Mouse (Mus musculus): Measurements from ENCODE around the gene Depdc5. TPM values are rescaled to one million over a fixed set of nuclear protein-coding genes. Genes with fewer than 3 reads are reported as not detected.

The Depdc5 gene
- polyA plus RNA-seq, 1 experiment from 2014 or later: 28.3 TPM

DNA sequence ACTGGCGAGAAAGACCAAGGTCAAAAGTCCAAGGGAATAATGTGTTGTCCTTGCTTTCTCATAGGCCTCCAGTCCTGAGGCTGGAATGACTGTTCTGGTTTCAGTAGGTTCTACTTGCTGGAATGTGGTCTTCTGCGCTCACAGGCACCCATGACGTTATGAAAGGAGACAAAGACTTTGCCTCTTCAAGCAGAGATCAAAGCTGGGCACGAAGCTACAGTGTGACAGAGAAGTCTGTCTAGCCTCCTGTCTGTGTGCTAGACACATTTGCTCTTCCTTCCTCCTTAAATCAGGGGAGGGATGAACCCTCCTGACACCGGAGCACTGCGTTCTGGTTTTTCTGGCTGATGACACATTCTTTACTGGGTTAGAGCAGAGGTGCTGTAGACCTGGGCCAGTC is 140.0 kb downstream of the Depdc5 start:
- Histone ChIP-seq H3K27me3 (no peaks in the 10 kb centered on the region), H3K4me3 (no peak overlapping the region), H3K4me1 (no peaks in the 10 kb centered on the region), H3K9ac (no peak overlapping the region), H3K4me2 (no peak overlapping the region), H3K9me3 (no peaks in the 10 kb centered on the region), H3K27ac (no peak overlapping the region), H3K36me3 (no peaks in the 10 kb centered on the region)
- no peak for ATAC-seq (ENCODE audit: insufficient number of reproducible peaks, insufficient read depth, low FRiP score, low TSS enrichment, low read depth)
- WGBS: 74% methylated on average over 6 of the region's 6 CpGs

DNA sequence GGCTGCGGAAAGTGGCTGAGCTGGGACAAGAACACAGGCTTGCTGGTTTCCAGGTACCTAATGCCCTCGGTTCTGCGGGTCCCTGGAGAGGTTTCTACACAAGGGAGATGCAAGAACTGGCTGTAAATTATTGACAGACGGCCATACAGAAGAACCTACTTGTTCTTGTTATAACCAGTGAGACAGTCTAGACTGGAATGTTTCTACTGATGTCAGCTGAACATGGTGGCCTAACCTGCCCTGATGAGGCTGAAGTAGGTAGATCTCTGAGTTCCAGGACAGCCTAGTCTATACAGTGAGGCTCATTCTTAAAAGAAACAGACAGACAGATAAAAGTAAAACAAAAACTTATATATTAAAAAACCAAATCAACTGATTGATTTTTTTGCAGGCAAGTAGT is 140.6 kb downstream of the Depdc5 start:
- WGBS: 69% methylated on average over 4 of the region's 4 CpGs
- Histone ChIP-seq H3K27me3 (no peaks in the 10 kb centered on the region), H3K9me3 (no peaks in the 10 kb centered on the region), H3K36me3 (no peaks in the 10 kb centered on the region), H3K4me2 (no peak overlapping the region), H3K4me1 (no peaks in the 10 kb centered on the region), H3K9ac (no peak overlapping the region), H3K27ac (no peak overlapping the region), H3K4me3 (no peak overlapping the region)
- no peak for ATAC-seq (ENCODE audit: insufficient number of reproducible peaks, insufficient read depth, low FRiP score, low TSS enrichment, low read depth)

DNA sequence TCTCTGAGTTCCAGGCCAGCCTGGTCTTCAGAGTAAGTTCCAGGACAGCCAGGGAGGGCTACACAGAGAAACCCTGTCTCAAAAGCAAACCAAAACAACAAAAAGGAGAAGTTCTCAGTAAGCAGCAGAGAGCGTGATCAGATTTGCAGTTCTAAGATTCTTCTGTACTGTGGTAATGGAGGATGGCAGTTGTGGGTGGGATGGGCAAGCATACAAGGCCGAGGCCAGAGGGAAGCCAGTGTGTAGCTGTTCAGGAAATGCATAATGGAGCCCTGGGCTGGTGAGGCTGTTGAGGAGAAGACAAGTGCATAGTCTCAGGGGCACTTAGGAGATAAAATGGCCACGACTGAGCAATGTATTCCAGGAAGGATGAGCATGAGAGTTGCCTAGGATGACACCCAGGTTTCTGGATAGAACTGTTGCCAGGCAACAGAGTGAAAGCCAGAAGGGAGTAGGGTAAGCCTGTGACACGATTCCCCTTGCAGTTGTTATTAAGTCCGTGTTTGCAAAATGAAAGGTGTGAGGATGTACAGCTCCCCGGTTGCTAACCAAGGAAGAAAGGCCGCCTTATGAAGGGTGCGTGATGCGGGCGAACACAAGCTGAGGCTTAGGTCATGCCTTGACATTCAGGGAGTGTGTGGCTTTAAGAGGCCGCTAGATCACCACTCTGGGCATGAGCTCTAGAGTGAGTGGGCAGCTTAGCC is 142.1 kb downstream of the Depdc5 start:
- Histone ChIP-seq H3K9me3 (no peaks in the 10 kb centered on the region), H3K27me3 (no peaks in the 10 kb centered on the region), H3K4me1 (no peaks in the 10 kb centered on the region; the same call in 1 of the 2 replicates), H3K4me2 (no peak overlapping the region), H3K36me3 (no peaks in the 10 kb centered on the region), H3K4me3 (no peak overlapping the region), H3K9ac (no peak overlapping the region), H3K27ac (no peak overlapping the region)
- 78% methylated on average over 11 of the region's 11 CpGs for WGBS
- no peak for ATAC-seq (ENCODE audit: insufficient number of reproducible peaks, insufficient read depth, low FRiP score, low TSS enrichment, low read depth)

DNA sequence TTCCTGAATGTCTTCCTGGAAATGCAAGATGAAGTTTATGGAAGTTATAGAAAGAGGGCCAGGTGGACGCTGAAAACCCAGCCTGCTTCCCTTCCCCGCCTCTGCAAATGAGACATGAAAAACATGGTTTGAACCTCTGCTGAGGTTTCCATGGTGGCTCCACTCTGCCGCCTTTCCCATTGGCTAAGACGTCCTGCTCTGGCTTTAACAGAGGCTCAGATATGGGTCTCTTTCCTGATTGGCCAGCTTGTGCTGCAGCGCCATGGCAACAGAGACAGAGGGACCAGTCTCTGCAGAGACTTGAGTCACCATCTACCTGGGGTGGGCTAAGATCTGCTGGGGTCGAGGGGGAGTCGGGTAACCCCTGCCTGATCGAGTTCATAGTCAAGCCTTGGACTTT is 143.2 kb downstream of the Depdc5 start:
- no peak for ATAC-seq (ENCODE audit: insufficient number of reproducible peaks, insufficient read depth, low FRiP score, low TSS enrichment, low read depth)
- 21% methylated on average over 8 of the region's 8 CpGs for WGBS
- H3K9ac ChIP-seq: no peak overlapping the region

DNA sequence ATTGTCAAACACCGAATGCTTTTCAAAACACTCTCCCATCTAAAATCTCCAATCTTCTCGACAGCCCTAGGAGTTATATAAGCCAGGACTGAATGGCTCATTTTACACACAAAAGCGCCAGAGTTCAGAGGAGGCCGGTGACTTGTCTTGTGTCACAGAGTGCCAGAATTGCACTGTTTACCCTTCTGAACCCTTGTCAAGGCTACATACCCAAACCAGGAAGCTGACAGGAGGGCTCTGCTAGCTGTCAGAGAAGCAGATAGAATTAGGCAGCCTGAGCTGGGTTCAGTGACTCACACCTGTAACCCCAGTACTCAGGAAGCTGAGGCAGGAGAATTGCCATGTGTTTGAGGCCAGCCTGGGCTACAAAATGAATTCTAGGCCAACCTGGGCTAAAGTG is 143.9 kb downstream of the Depdc5 start:
- H3K36me3 ChIP-seq: no peaks in the 10 kb centered on the region
- no peaks in the 10 kb centered on the region for H3K27me3 ChIP-seq
- no peaks in the 10 kb centered on the region for H3K9me3 ChIP-seq
- no peak for ATAC-seq (ENCODE audit: insufficient number of reproducible peaks, insufficient read depth, low FRiP score, low TSS enrichment, low read depth)
- H3K27ac ChIP-seq: no peak overlapping the region
- H3K4me1 ChIP-seq: peaks cover 9% of the 10 kb centered on the region
- no peak overlapping the region for H3K9ac ChIP-seq
- no peak overlapping the region for H3K4me2 ChIP-seq
- no peak overlapping the region for H3K4me3 ChIP-seq
- 76% methylated on average over 4 of the region's 4 CpGs for WGBS

More for the DNA sequence above, 143.2 kb downstream of the Depdc5 start:
- no peak overlapping the region for H3K27ac ChIP-seq
- no peak overlapping the region for H3K4me2 ChIP-seq
- no peaks in the 10 kb centered on the region for H3K27me3 ChIP-seq
- H3K36me3 ChIP-seq: no peaks in the 10 kb centered on the region
- peaks cover 9% of the 10 kb centered on the region for H3K4me1 ChIP-seq
- no peaks in the 10 kb centered on the region for H3K9me3 ChIP-seq
- H3K4me3 ChIP-seq: no peak overlapping the region

DNA sequence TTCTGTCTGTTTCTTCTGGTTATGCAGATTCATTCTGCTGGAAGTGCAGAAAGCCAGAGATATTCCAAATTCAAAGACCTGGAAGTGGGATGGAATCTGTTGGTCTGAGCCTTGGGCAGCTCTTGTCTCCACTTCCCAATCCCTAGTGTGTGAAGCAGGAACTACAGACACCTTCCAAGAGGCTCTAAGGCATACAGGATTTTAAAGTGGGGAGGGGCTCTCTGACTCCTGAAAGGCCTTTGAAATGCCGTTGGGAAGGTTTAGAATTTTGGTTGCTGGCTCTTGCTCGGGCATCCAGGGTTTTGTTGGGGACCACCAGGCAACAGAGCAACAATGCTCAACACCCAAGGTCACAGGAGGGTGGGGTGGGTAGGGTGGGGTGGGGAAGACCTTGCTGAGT is 145.8 kb downstream of the Depdc5 start:
- Histone ChIP-seq H3K27me3 (no peaks in the 10 kb centered on the region), H3K36me3 (no peaks in the 10 kb centered on the region), H3K4me3 (no peak overlapping the region), H3K9ac (no peak overlapping the region), H3K27ac (no peak overlapping the region), H3K9me3 (no peaks in the 10 kb centered on the region), H3K4me2 (no peak overlapping the region), H3K4me1 (peaks cover 9% of the 10 kb centered on the region)
- no peak for ATAC-seq (ENCODE audit: insufficient number of reproducible peaks, insufficient read depth, low FRiP score, low TSS enrichment, low read depth)
- WGBS: 53% methylated on average over 2 of the region's 2 CpGs

DNA sequence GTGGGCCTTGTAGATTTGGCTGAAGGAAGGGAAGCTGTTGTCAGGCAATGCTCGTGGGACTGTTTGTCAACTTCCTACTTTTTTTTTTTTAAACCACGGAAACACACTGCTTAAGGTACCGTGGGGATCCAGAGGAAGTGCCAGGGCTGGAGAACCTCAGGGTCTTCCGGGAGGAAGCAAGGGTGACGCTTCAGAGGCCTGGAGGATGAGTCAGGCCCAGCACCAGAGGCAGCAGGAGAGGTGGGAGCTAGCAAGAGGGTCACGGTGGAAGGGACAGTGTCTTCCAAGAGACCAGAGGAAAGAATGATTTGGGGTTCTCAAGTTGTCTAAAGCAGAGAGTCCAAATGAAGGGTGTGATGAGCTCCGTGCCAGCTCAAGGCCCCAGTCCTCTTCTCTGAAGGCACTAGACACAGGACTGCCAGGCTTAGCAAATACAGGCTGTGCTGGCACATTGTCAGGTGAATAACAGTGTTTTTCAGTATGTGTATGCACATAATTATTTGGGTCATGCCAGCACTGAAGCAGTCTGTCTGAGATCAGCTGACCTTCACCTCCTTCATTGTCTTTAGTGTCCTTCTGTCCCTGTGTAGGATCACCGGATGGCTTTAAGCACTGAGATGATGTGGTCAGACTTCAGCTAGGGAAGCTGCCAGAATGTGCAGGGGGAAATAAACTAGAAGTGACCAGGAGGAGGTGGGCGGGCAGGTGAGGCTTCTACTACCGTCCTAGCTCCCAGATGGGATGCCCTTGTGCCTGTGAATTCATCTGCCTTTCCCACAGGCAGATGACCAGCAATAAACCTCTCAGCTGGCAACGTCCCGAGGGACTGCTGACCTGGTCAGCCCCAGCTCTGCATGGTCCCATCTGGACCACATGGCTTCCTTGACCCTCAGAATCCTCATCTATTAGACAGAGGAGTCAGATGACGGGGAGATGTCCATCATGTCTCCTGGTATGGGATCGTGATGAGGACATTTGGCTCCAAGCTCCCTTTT is 146.6 kb downstream of the Depdc5 start:
- no peak overlapping the region for H3K27ac ChIP-seq
- H3K4me2 ChIP-seq: no peak overlapping the region
- no peak overlapping the region for H3K9ac ChIP-seq
- 75% methylated on average over 14 of the region's 14 CpGs for WGBS
- peaks cover 9% of the 10 kb centered on the region for H3K4me1 ChIP-seq
- no peak for ATAC-seq (ENCODE audit: insufficient number of reproducible peaks, insufficient read depth, low FRiP score, low TSS enrichment, low read depth)
- H3K9me3 ChIP-seq: no peaks in the 10 kb centered on the region
- H3K36me3 ChIP-seq: no peaks in the 10 kb centered on the region
- H3K27me3 ChIP-seq: no peaks in the 10 kb centered on the region
- no peak overlapping the region for H3K4me3 ChIP-seq

DNA sequence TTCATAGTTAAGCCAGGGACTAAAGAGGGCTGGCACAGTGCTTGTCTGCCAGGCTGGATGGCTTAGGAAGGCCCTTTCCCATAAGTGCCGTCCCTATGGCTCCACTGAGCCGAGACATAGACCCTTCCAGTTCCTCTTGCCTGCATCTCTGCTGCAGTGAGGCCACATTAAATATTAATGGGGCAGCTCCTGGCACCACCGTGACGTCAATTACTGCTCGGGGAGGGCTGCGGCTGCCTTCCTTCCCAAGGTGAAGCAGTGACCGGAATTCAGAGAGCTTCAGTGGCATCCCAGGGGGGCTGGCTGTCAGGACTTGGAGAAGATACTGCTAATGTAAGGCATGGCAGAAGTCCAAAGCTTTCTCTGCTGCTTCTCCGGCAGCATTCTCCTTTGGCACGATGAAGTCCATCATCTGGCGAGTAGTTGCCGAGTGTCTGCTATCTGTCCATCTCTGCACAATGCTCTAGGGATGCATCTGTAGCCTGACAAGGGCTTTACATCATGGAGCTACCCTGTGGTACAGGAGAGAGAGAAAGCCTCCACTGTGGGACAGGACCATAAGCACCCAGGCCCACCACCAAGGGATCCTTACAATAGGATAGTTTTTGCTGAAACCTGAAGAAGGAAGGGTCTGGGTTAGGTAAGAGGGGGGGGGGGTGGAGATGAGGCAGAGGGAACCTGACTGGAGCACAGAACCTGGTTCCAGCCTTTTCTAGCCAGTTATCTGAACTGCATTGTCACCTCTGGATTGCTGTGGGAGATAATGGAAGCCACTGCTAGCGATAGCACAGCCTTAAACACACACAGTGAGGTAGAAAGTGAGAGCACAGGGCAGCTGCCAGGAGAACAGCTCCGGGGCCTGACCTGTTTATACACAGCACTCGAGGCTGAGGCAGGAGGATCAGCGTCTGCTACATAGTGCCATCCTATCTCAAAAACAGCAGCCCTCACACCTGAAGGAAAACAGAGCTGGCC is 147.9 kb downstream of the Depdc5 start:
- 0 out of 2 replicates have a peak overlapping the region, but pooled peaks have one; percentile 21 for H3K9ac ChIP-seq
- 38% methylated on average over 15 of the region's 15 CpGs for WGBS

DNA sequence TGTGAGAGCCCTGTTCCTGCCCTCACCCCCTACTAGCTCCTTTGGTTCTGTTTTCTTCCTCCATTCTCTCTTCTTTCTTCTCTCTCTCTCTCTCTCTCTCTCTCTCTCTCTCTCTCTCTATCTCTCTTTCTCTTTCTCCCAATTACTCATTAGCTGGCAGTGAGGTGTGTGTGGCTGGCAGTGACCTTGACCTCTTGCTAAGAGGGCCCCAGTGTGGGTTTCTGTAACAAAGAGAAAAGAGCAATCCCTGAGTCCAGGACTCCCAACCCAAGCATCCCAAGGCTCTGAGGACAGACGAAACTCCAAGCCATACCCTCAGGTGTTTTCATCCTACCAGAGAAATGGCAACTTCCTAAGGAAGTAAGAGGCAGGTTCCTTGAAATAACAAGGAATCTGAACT is 150.6 kb downstream of the Depdc5 start:
- ATAC-seq (ENCODE audit: insufficient number of reproducible peaks, insufficient read depth, low FRiP score, low TSS enrichment, low read depth): no peak
- WGBS: 56% methylated on average over 1 of the region's 1 CpGs
- no peak overlapping the region for H3K4me3 ChIP-seq
- no peak overlapping the region for H3K9ac ChIP-seq
- no peaks in the 10 kb centered on the region for H3K27me3 ChIP-seq
- H3K27ac ChIP-seq: no peak overlapping the region
- H3K4me2 ChIP-seq: no peak overlapping the region
- H3K9me3 ChIP-seq: no peaks in the 10 kb centered on the region
- no peaks in the 10 kb centered on the region for H3K36me3 ChIP-seq
- H3K4me1 ChIP-seq: peaks cover 9% of the 10 kb centered on the region

More for the DNA sequence above, 147.9 kb downstream of the Depdc5 start:
- Histone ChIP-seq H3K4me3 (no peak overlapping the region), H3K9me3 (no peaks in the 10 kb centered on the region), H3K4me1 (peaks cover 9% of the 10 kb centered on the region), H3K27me3 (no peaks in the 10 kb centered on the region), H3K27ac (no peak overlapping the region), H3K4me2 (no peak overlapping the region), H3K36me3 (no peaks in the 10 kb centered on the region)
- ATAC-seq (ENCODE audit: insufficient number of reproducible peaks, insufficient read depth, low FRiP score, low TSS enrichment, low read depth): no peak

DNA sequence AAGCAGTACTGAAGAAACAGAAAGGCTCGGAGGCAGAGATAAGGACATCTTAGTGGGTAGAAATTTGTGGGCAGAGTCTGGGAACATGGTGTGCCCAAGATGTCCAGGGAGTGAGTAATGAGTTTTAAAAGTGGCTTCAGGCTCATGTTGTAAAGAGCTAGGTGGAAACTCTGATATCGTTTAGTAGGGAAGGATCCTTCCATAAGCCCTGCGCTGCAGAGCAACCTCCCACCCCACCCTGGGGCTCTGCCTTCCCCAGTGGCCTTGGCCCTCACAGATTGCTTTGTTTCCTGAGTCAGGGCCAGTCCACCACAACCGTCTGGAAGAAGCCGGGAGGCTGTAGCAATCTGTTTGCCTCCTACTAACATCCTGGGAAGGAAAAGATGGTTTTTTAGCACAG is 152.1 kb downstream of the Depdc5 start:
- Histone ChIP-seq H3K27ac (no peak overlapping the region), H3K4me1 (peaks cover 20% of the 10 kb centered on the region), H3K4me2 (no peak overlapping the region), H3K9me3 (no peaks in the 10 kb centered on the region), H3K4me3 (no peak overlapping the region), H3K9ac (no peak overlapping the region), H3K27me3 (no peaks in the 10 kb centered on the region), H3K36me3 (no peaks in the 10 kb centered on the region)
- WGBS: 73% methylated on average over 5 of the region's 5 CpGs
- ATAC-seq (ENCODE audit: insufficient number of reproducible peaks, insufficient read depth, low FRiP score, low TSS enrichment, low read depth): no peak

DNA sequence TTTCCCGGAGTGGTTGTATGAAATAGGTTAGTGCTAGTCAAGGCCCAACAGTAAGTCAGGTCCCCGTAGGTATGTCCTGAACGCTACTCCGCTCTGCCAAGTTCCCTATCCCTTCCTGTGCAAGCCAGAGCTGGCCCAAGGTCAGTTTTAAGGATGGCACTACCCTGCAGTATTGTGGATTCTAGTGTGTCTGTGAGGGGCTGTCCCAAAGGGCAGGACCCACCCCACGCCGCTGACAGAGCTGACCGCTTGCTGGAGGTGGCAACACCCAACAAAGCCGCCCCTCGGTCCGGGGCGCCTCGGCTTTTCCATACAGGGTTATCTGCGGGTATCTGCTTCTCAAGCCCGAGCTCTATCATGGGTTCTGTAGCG is 154.7 kb downstream of the Depdc5 start:
- H3K36me3 ChIP-seq: 0 out of 2 replicates have a peak, but pooled peaks cover 5% of the 10 kb centered on the region
- peak overlapping the region; percentile 99 for H3K27ac ChIP-seq
- no peaks in the 10 kb centered on the region for H3K9me3 ChIP-seq
- H3K4me2 ChIP-seq: peak overlapping the region; percentile 82
- H3K4me3 ChIP-seq: peak overlapping the region; percentile 84
- H3K4me1 ChIP-seq: peaks cover 17% of the 10 kb centered on the region
- no peak; the same call in none of the 2 replicates for ATAC-seq (ENCODE audit: insufficient number of reproducible peaks, insufficient read depth, low FRiP score, low TSS enrichment, low read depth)
- peak overlapping the region; percentile 85 for H3K9ac ChIP-seq
- no peaks in the 10 kb centered on the region for H3K27me3 ChIP-seq
- WGBS: 4% methylated on average over 15 of the region's 15 CpGs
